Mouse (Mus musculus): ENCODE data around the gene Gm10959. TPM values are rescaled to one million over a fixed set of nuclear protein-coding genes. Genes with fewer than 3 reads are reported as not detected.

The Gm10959 gene
- polyA plus RNA-seq, 1 experiment, result not detected

DNA sequence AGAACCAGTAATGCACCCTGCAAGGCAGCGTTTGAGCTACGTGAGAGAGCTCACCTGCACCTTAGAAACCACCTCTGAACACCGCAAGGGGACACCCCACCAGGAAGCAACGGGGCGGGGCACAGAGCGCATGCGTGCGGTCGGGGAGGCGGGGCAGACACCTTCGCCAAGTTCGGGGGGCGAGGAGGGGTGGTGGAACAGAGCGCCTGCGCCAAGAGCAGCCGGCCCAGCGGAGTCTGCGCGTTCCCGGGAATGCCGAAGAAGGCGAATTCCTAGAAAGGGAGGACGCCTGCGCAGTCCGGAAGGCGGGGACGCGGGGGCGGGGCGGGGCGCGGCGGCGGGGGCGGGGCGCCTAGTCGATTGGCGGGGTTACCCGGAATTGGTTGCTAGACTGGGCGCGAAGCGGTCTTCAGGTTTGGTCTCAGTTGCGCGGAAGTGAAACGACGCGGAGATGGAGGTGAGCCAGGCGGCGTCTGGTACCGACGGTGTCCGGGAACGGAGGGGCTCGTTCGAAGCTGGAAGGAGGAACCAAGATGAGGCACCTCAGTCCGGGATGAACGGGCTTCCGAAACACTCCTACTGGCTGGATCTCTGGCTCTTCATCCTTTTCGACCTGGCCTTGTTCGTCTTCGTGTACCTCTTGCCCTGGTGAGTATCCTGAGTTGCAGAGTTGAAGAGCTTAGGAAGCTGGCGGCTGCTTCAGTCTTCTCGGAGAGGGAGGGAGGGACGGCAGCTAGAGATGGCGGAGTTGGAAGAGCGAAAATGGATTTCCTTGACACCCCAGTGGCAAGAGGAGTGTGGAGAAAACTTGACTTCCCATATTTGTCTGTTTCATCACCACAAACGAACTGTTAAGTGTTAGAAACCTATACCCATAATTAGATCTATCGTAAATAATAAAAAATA lies 5.1 kb upstream of the Gm10959 start, which contains the start of gene 1810037I17Rik:
Gene 1810037I17Rik (plus strand): TSS at position 195 of the 906 bp plus-strand sequence.
- H3K36me3 ChIP-seq (ENCODE audit: control insufficient read depth), result peaks cover 17% of the 10 kb centered on the region
- peak within 1 kb of the TSS; percentile 85 for H3K4me3 ChIP-seq (replicated peaks)
- no peaks in the 10 kb centered on the region for H3K27me3 ChIP-seq (ENCODE audit: control insufficient read depth)
- TF ChIP-seq GATA1 (IDR thresholded peaks at IDR 0.05; ENCODE audit: low read length), result no peak
- TF ChIP-seq TAL1 (IDR thresholded peaks at IDR 0.05; ENCODE audit: low read length), result no peak
- H3K9me3 ChIP-seq (ENCODE audit: control insufficient read depth, low read length), result no peaks in the 10 kb centered on the region
- peaks cover 42% of the 10 kb centered on the region for H3K4me1 ChIP-seq (ENCODE audit: control insufficient read depth)

DNA sequence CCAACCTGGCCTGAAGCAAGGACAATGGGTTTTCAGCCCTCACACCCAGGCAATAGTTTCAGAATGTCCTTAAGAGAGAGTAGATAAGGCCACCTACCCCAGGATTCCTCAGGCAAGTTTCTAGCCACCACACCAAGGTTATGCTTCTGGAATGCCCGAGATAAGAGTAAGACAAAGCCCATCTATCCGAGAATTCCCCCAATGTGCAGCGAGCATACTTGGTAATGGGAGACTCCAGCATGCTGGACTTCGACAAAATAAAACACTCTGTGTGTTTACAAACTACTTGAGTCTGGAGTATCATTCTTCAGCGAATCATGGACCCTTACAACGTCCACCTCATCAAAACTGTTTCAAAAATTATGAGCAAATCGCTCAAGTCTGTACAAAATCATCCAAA lies 4.0 kb upstream of the Gm10959 start:
- H3K9me3 ChIP-seq (ENCODE audit: control insufficient read depth, low read length), result no peaks in the 10 kb centered on the region

DNA sequence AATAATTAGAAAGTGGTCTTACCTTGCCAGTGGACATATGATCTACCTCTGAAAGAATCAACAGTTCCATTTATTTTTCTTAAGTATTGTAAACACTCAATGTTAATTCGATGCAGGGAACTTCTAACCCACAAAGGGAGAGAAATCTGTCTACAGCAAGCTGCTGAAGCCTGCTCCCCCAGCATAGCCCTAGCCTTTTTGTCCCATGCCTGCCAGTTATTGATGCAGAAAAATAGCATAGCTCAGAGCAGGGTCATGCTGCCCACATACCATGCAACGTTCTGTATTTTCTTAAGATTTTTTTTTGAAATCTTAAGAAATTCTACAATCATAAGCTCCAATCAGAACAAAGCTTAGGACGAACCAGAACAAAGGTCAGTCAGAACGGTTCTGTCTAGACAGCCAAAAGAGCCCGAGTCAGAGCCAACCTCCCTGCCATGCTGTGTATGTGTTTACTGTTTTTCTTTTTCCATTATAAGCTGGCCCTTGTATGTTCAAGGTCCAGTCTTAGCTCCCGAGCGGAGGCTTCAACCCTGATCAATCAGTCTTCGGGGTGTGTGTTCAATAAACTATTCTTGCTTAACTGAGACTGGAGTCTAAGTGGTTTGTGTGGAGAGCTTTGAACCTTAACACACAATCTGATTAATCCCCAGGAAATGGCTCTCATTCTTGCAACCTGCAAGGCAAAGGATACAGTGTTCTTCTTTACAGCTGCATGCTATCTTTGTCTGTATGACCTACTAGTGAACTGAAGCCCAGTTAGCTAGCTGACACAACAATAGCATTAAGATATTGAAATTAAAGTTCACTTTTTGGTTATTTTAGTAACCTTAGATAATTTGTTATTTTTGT lies 2.7 kb upstream of the Gm10959 start:
- Histone ChIP-seq H3K9me3 (ENCODE audit: control insufficient read depth, low read length) (no peaks in the 10 kb centered on the region), H3K36me3 (ENCODE audit: control insufficient read depth) (peaks cover 10% of the 10 kb centered on the region), H3K4me3 (replicated peaks) (no peak overlapping the region), H3K4me1 (ENCODE audit: control insufficient read depth) (peaks cover 42% of the 10 kb centered on the region), H3K27me3 (ENCODE audit: control insufficient read depth) (no peaks in the 10 kb centered on the region)
- TF ChIP-seq TAL1 (IDR thresholded peaks at IDR 0.05; ENCODE audit: low read length) (no peak), GATA1 (IDR thresholded peaks at IDR 0.05; ENCODE audit: low read length) (no peak)

More for the DNA sequence above, 4.0 kb upstream of the Gm10959 start:
- Histone ChIP-seq H3K27me3 (ENCODE audit: control insufficient read depth) (no peaks in the 10 kb centered on the region), H3K4me3 (replicated peaks) (peak overlapping the region; percentile 85), H3K4me1 (ENCODE audit: control insufficient read depth) (peaks cover 42% of the 10 kb centered on the region), H3K36me3 (ENCODE audit: control insufficient read depth) (peaks cover 17% of the 10 kb centered on the region)
- TF ChIP-seq TAL1 (IDR thresholded peaks at IDR 0.05; ENCODE audit: low read length), result no peak
- TF ChIP-seq GATA1 (IDR thresholded peaks at IDR 0.05; ENCODE audit: low read length), result no peak

DNA sequence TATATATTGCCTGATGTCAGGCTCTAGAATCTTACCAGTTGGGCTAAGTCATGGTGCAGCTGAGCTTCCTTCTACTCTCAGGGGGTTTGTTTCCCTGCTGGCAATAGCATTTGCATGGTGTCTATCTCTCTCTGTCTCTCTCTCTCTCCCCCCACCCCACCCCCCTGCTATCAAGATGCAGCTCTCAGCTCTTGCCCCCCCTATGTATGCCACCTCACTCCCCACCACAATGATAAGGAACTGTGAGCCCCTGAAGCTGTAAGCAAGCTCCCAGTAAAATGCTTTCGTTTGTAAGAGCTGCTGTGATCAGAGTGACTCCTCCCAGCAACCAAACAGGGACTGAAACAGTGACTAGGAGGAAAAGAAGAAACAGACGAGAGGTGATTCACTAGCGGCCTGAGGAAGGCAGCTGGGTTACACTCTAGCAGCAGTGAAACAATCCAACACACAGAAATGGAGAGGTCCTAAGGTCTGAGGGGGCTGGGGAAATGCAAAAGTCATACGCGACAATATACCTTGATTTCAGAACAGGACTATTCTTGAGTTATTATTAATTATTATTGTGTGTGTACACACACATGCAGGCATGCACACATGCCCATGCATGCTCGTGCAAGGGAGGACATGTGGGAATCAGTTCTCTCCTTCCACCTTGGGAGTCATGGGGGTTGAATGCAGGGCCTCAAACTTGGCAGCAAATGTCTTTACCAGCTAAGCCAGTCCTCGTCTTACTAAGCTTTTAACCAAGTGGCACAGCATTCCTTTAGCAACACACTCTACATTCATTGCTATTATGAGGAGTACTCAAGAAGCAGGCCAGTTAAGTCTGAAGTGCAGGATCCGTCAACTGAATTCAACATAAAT lies 1.6 kb upstream of the Gm10959 start:
- no peaks in the 10 kb centered on the region for H3K9me3 ChIP-seq (ENCODE audit: control insufficient read depth, low read length)
- H3K36me3 ChIP-seq (ENCODE audit: control insufficient read depth), result no peaks in the 10 kb centered on the region; the same call in 1 of the 2 replicates
- H3K4me1 ChIP-seq (ENCODE audit: control insufficient read depth), result peaks cover 34% of the 10 kb centered on the region
- no peak overlapping the region for H3K4me3 ChIP-seq (replicated peaks)
- no peaks in the 10 kb centered on the region for H3K27me3 ChIP-seq (ENCODE audit: control insufficient read depth)
- TF ChIP-seq TAL1 (IDR thresholded peaks at IDR 0.05; ENCODE audit: low read length) (no peak), GATA1 (IDR thresholded peaks at IDR 0.05; ENCODE audit: low read length) (no peak)

DNA sequence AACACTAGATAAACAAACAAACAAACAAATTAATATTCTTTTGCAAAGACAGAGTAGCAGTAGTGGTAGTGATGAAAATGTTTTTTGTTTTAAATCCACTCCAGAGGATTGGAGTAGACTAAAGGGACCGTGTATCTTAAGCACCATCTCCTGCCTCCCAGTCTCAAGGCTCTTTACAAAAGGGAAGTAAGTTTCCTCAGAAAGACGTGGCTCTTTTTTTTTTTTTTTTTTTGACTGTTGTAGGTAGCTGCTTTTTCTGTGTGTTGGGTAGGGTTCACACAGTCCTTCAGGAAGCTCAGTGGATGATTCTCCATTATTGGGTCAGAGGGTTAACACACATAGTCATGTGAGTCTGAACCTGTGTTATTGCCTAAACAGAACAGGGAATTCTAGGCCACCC lies 488 bp downstream of the Gm10959 start:
- Histone ChIP-seq H3K36me3 (ENCODE audit: control insufficient read depth) (no peaks in the 10 kb centered on the region), H3K9me3 (ENCODE audit: control insufficient read depth, low read length) (no peaks in the 10 kb centered on the region), H3K4me3 (replicated peaks) (no peak overlapping the region), H3K4me1 (ENCODE audit: control insufficient read depth) (peaks cover 30% of the 10 kb centered on the region), H3K27me3 (ENCODE audit: control insufficient read depth) (no peaks in the 10 kb centered on the region)
- no peak for TF ChIP-seq GATA1 (IDR thresholded peaks at IDR 0.05; ENCODE audit: low read length)
- no peak for TF ChIP-seq TAL1 (IDR thresholded peaks at IDR 0.05; ENCODE audit: low read length)

DNA sequence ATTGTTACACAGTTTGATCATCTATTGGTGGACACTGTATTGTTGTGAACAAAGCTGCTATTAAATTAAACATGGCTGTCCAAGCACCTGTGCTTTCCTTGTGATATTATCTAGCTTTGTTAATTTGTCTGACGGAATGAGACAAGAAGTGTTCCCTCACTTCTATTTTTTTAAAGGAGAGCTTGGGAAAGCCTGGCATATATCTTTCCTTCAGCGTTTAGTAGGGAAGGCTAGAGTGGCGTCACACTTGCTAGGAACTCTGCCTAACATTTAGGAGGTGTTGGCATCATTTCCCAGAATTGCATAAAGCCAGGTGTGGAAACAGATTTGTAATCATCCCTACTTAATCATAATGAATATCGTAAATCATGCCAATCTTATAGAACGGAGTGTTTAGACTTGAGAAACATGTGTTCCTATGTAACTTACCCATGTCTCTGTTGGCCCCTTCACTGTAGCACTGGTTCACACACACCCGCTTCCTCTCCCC lies 2.9 kb downstream of the Gm10959 start:
- H3K9me3 ChIP-seq (ENCODE audit: control insufficient read depth, low read length), result no peaks in the 10 kb centered on the region
- no peaks in the 10 kb centered on the region for H3K27me3 ChIP-seq (ENCODE audit: control insufficient read depth)
- H3K4me3 ChIP-seq (replicated peaks), result no peak overlapping the region
- H3K4me1 ChIP-seq (ENCODE audit: control insufficient read depth), result peaks cover 15% of the 10 kb centered on the region
- no peak for TF ChIP-seq TAL1 (IDR thresholded peaks at IDR 0.05; ENCODE audit: low read length)
- TF ChIP-seq GATA1 (IDR thresholded peaks at IDR 0.05; ENCODE audit: low read length), result no peak
- no peaks in the 10 kb centered on the region for H3K36me3 ChIP-seq (ENCODE audit: control insufficient read depth)

DNA sequence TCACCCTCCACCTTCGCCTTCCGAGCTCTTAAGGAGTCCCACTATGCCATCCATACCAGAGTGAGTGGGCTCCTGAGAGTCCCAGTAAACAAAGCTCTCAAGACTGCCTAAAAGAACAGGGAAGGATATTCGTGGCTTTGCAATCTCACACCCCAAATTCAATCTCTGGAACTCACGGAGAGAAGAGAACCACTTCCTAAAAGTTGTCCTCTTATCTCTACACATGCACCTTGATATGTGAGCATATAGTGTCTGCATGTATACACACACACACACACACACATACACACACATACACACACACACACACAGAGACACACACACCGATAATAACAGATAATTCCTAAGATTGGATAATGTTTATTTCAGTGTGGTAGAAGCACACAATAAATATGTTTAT lies 3.7 kb downstream of the Gm10959 start:
- peaks cover 8% of the 10 kb centered on the region for H3K4me1 ChIP-seq (ENCODE audit: control insufficient read depth)
- no peaks in the 10 kb centered on the region for H3K27me3 ChIP-seq (ENCODE audit: control insufficient read depth)
- H3K36me3 ChIP-seq (ENCODE audit: control insufficient read depth), result no peaks in the 10 kb centered on the region
- H3K9me3 ChIP-seq (ENCODE audit: control insufficient read depth, low read length), result no peaks in the 10 kb centered on the region
- no peak overlapping the region for H3K4me3 ChIP-seq (replicated peaks)
- TF ChIP-seq TAL1 (IDR thresholded peaks at IDR 0.05; ENCODE audit: low read length), result no peak
- no peak for TF ChIP-seq GATA1 (IDR thresholded peaks at IDR 0.05; ENCODE audit: low read length)

DNA sequence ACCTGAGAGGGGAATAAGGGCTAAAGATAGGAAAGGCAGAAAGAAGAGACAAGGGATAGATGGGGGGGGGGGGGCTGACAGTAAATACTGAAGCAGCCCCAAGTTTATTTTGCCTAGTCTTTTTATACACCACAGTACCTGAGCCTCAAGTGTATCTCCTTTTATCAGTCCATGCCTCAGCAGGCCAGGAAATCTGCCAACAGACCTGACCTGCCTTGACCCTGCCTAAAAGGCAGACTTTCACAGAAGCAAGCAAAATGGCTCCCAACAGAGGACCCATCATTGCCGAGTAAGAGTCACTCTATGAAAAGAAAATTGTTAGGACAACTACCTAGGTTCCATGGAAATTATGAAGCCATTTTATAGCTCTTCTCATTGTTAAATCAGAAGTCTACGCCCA lies 11.3 kb downstream of the Gm10959 start:
- Histone ChIP-seq H3K27me3 (ENCODE audit: control insufficient read depth) (no peaks in the 10 kb centered on the region), H3K4me3 (replicated peaks) (no peak overlapping the region), H3K36me3 (ENCODE audit: control insufficient read depth) (no peaks in the 10 kb centered on the region), H3K4me1 (ENCODE audit: control insufficient read depth) (no peaks in the 10 kb centered on the region), H3K9me3 (ENCODE audit: control insufficient read depth, low read length) (no peaks in the 10 kb centered on the region; the same call in 1 of the 2 replicates)
- TF ChIP-seq GATA1 (IDR thresholded peaks at IDR 0.05; ENCODE audit: low read length), result no peak
- no peak for TF ChIP-seq TAL1 (IDR thresholded peaks at IDR 0.05; ENCODE audit: low read length)

Measured in erythroblast, embryonic 14.5 days (primary cell).